Mouse (Mus musculus) erythroblast, embryonic 14.5 days (primary cell): ENCODE results near the gene Usp16.

Experiments used
- GATA1 ChIP-seq: IDR thresholded peaks from 2 replicates; pipeline ENCODE4 v1.6.1; 2012; ENCODE audit warnings: low read length, inconsistent platforms, mixed read lengths
- TAL1 ChIP-seq: IDR thresholded peaks from 3 replicates; pipeline ENCODE4 v1.6.1; 2012; ENCODE audit warnings: low read length, inconsistent platforms, mixed read lengths

DNA sequence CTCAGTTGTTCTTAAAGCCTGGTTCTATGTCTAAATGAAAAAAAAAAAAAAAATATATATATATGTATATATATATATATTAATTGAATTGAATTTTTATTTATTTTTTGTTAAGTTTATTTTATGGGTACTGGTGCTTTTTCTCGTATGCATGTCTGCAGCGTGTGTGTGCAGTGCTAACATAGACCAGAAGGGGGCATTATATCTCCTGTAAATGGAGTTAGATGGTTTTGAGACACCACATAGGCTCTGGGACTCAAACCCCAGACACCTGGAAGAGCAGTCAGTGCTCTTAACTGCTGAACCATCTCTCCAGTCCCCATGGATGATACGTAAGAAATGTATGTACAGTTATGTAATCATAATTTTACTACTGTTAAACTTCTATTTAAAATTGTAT is 4.2 kb downstream of the Usp16 start:
- TF ChIP-seq GATA1 (no peak), TAL1 (no peak)
